Mouse (Mus musculus) urinary bladder, postnatal 25 days (tissue): ENCODE measurements at regions not wholly inside any gene's neighbourhood (a gene's known extent, or its start where the extent isn't known, plus 50 kb on each side); places are given as distances from the start of the nearest gene placed in this dataset.

Source experiments
- DNase-seq: peaks from one replicate; pipeline ENCODE4 v3.0.0; 2022; ENCODE audit warnings: low spot score

GRCm38 (mm10) chr14:118422351-118423001 is 155.7 kb downstream of the Gm9376 start:
- no peak for DNase-seq

GRCm38 (mm10) chr14:118423269-118423668 is 156.5 kb downstream of the Gm9376 start:
- no peak for DNase-seq

GRCm38 (mm10) chr14:118426562-118426961 is 159.8 kb downstream of the Gm9376 start:
- DNase-seq = no peak

- no peak for DNase-seq
These were observed 163.5 kb downstream of the Gm9376 start for GRCm38 (mm10) chr14:118430286-118430685.

- no peak for DNase-seq
These were observed 164.0 kb downstream of the Gm9376 start for GRCm38 (mm10) chr14:118430740-118431139.

GRCm38 (mm10) chr14:118431241-118431882 is 164.6 kb downstream of the Gm9376 start:
- no peak for DNase-seq
